Mouse (Mus musculus): ENCODE measurements around the gene Snrnp48.

- TF ChIP-seq CTCF (IDR thresholded peaks at IDR 0.05; ENCODE audit: low read depth) = no peak
- TF ChIP-seq EP300 (IDR thresholded peaks at IDR 0.05; ENCODE audit: low read depth) = no peak
These were observed 6.4 kb downstream of the Snrnp48 start for GRCm38 (mm10) chr13:38211122-38211521.

Measured in liver, embryonic 14.5 days (tissue).